Comparison of ENCODE assay signal across 16 mouse cellular contexts in the genomic region with DNA sequence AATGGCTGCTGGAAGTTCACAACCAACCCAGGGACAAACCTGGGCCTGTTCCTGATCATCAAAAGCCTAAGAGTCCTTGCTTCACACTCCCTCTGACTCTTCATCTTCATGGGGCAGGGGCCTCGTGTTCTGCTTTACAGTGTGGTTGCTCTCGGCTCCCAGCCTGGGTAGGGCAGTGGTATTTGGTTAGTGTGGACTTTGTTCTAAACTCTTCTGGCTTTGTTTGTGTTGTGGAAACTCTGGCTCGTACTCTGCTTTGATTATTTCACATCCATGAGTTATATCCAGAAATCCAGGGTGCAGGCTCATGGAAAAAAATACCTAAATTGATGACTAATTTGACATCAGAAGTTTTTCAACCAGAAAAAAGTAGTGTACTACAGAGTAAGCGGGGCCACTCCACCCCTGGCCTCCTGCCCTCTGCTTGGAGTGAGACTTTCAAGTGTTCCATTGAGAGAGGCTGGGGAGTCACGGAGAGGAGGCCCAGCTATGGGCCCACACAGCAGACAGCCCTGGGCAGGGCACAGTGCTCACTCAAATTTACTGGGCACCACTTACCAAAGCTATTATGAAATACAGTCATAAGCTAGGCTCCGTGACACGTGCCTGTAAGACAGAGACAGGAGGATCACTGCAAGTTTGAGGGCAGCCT.
DNase-seq lines count a peak whose midpoint lies in the region; ATAC-seq lines count a peak whose summit lies in the region.
"Had no signal": no experiment of that assay in that cellular context is flagged by ENCODE, and none has a peak within 500 bp of the region (broad histone marks: within the 10 kb centered on the region; RNA-seq: fewer than 3 reads in every experiment).

No protein-coding gene starts in this region.

- H3K4me3 ChIP-seq in heart, embryonic 10.5 days: no peak overlapping the region
- H3K4me3 ChIP-seq in embryonic facial prominence, embryonic 15.5 days (replicated peaks): no peak overlapping the region
- H3K4me3 ChIP-seq in liver, embryonic 13.5 days (replicated peaks): no peak overlapping the region
- no peak overlapping the region for H3K4me3 ChIP-seq in hindbrain, embryonic 13.5 days
- H3K4me3 ChIP-seq: heart, embryonic 13.5 days; hindbrain, embryonic 15.5 days; megakaryocyte, embryonic 14.5 days; myocyte had no signal

- peaks cover 3% of the 10 kb centered on the region; the same call in 1 of the 2 replicates for H3K4me1 ChIP-seq in heart, embryonic 10.5 days
- H3K4me1 ChIP-seq in embryonic facial prominence, embryonic 15.5 days: peaks cover 17% of the 10 kb centered on the region
- no peaks in the 10 kb centered on the region for H3K4me1 ChIP-seq in liver, embryonic 13.5 days (replicated peaks)
- H3K4me1 ChIP-seq in hindbrain, embryonic 13.5 days (replicated peaks): no peaks in the 10 kb centered on the region
- H3K4me1 ChIP-seq: heart, embryonic 13.5 days; hindbrain, embryonic 15.5 days; megakaryocyte, embryonic 14.5 days had no signal

- no peaks in the 10 kb centered on the region for H3K27me3 ChIP-seq in heart, embryonic 10.5 days (ENCODE audit: insufficient read depth, poor library complexity, severe bottlenecking)
- no peaks in the 10 kb centered on the region for H3K27me3 ChIP-seq in embryonic facial prominence, embryonic 15.5 days
- H3K27me3 ChIP-seq in liver, embryonic 13.5 days: no peaks in the 10 kb centered on the region
- no peaks in the 10 kb centered on the region for H3K27me3 ChIP-seq in hindbrain, embryonic 13.5 days
- H3K27me3 ChIP-seq: heart, embryonic 13.5 days; hindbrain, embryonic 15.5 days; megakaryocyte, embryonic 14.5 days had no signal

- 82% methylated on average over 7 of the region's 7 CpGs for WGBS in heart, embryonic 10.5 days
- 71% methylated on average over 7 of the region's 7 CpGs for WGBS in embryonic facial prominence, embryonic 15.5 days
- 57% methylated on average over 7 of the region's 7 CpGs for WGBS in liver, embryonic 13.5 days (ENCODE audit: insufficient replicate concordance)
- 87% methylated on average over 7 of the region's 7 CpGs for WGBS in hindbrain, embryonic 13.5 days

- peak; percentile 88 for DNase-seq in heart, adult 11 months
- no peak for DNase-seq in heart, embryonic 10.5 days (ENCODE audit: low spot score)
- DNase-seq in liver, embryonic 13.5 days: no peak
- peak; percentile 75 for DNase-seq in lung, postnatal 14 days
- no peak for DNase-seq in right cerebral cortex, postnatal 10 days (ENCODE audit: low spot score in 2 of 2)
- no peak for DNase-seq in cerebellum, adult 9-10 months
- DNase-seq: cerebellum, adult 2 months; forebrain, postnatal 0 days; kidney, postnatal 36 days; thymus, adult 2 months had no signal

- no peaks in the 10 kb centered on the region for H3K36me3 ChIP-seq in heart, embryonic 10.5 days
- H3K36me3 ChIP-seq in embryonic facial prominence, embryonic 15.5 days: no peaks in the 10 kb centered on the region
- H3K36me3 ChIP-seq in liver, embryonic 13.5 days: no peaks in the 10 kb centered on the region
- no peaks in the 10 kb centered on the region for H3K36me3 ChIP-seq in hindbrain, embryonic 13.5 days
- H3K36me3 ChIP-seq: heart, embryonic 13.5 days; hindbrain, embryonic 15.5 days had no signal

- no peak for ATAC-seq in embryonic facial prominence, embryonic 15.5 days (ENCODE audit: insufficient number of reproducible peaks, low FRiP score, low TSS enrichment, low read depth)
- ATAC-seq in liver, embryonic 13.5 days (ENCODE audit: low read depth): peak; percentile 69
- ATAC-seq in hindbrain, embryonic 13.5 days (ENCODE audit: low FRiP score): no peak
- ATAC-seq: forebrain, postnatal 0 days had no signal

- no peak overlapping the region for H3K9ac ChIP-seq in embryonic facial prominence, embryonic 15.5 days
- H3K9ac ChIP-seq in liver, embryonic 13.5 days: no peak overlapping the region
- no peak overlapping the region for H3K9ac ChIP-seq in hindbrain, embryonic 13.5 days
- H3K9ac ChIP-seq: forebrain, postnatal 0 days; heart, embryonic 13.5 days; hindbrain, embryonic 15.5 days had no signal

- H3K27ac ChIP-seq in heart, embryonic 10.5 days: no peak overlapping the region
- 0 out of 2 replicates have a peak overlapping the region, but pooled peaks have one; percentile 17 for H3K27ac ChIP-seq in embryonic facial prominence, embryonic 15.5 days (replicated peaks)
- H3K27ac ChIP-seq in liver, embryonic 13.5 days: peak overlapping the region; percentile 41; the same call in 1 of the 2 replicates
- H3K27ac ChIP-seq in hindbrain, embryonic 13.5 days: no peak overlapping the region
- H3K27ac ChIP-seq: heart, embryonic 13.5 days; hindbrain, embryonic 15.5 days had no signal

- H3K4me2 ChIP-seq in embryonic facial prominence, embryonic 15.5 days (replicated peaks): no peak overlapping the region
- H3K4me2 ChIP-seq in liver, embryonic 13.5 days: no peak overlapping the region
- no peak overlapping the region for H3K4me2 ChIP-seq in hindbrain, embryonic 13.5 days
- H3K4me2 ChIP-seq: heart, embryonic 13.5 days; hindbrain, embryonic 15.5 days had no signal

- no peaks in the 10 kb centered on the region for H3K9me3 ChIP-seq in heart, embryonic 10.5 days
- no peaks in the 10 kb centered on the region for H3K9me3 ChIP-seq in embryonic facial prominence, embryonic 15.5 days (replicated peaks)
- H3K9me3 ChIP-seq in liver, embryonic 13.5 days (replicated peaks): no peaks in the 10 kb centered on the region
- no peaks in the 10 kb centered on the region for H3K9me3 ChIP-seq in hindbrain, embryonic 13.5 days
- H3K9me3 ChIP-seq: heart, embryonic 13.5 days; hindbrain, embryonic 15.5 days had no signal

Comparison
In these comparisons a context has a peak if more than half of its experiments do, and no peak if none do; other contexts are left out.
1. DNase-seq: peak in heart, adult 11 months (single experiment) and lung, postnatal 14 days (single experiment); none in heart, embryonic 10.5 days (single experiment), liver, embryonic 13.5 days (single experiment), right cerebral cortex, postnatal 10 days (0 of 2) and cerebellum, adult 9-10 months (single experiment).
2. H3K27ac ChIP-seq: peak in embryonic facial prominence, embryonic 15.5 days (single experiment) and liver, embryonic 13.5 days (single experiment); none in heart, embryonic 10.5 days (single experiment) and hindbrain, embryonic 13.5 days (single experiment).